Mouse (Mus musculus): ENCODE data around the gene Btbd35f3. TPM values are rescaled to one million over a fixed set of nuclear protein-coding genes. Genes with fewer than 3 reads are reported as not detected.

Btbd35f3 gene
- not detected in 2 replicates for polyA plus RNA-seq (2015; fragmentation: Nextera tagmentation; extraction: Ambion mirVana)

DNA sequence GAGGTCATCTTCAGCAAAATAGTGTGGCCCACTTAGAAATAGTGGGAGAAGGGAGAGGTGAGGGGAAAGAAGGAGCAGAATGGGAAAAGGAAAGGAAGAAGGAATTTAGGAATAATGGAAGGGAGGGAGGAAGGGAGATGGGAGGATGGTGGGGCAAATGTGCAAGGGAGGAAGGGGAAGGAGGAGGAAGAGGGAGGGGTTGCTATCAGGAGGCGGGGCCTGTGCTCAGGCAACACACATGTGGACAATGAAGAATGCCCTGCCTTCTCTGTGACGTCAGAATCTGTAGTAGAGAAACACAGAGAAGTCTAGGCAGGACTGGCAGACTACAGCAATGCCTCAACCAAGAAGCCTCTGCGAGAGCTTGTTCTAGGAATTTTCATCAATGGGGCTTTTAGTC, at the start of gene Btbd35f3:
Gene Btbd35f3, plus strand, starts transcription at position 301 of the 400 bp plus-strand sequence.

Other genes starting within 250 kb of the Btbd35f3 start
- gene Btbd35f16, start 80.7 kb upstream of the Btbd35f3 start, polyA plus RNA-seq (2015; fragmentation: Nextera tagmentation; extraction: Ambion mirVana) = not detected in 2 replicates
- not detected in 2 replicates for gene Btbd35f28, start 158.9 kb downstream of the Btbd35f3 start, polyA plus RNA-seq (2015; fragmentation: Nextera tagmentation; extraction: Ambion mirVana)